Mouse (Mus musculus) myocyte (in vitro differentiated cells): ENCODE results near the gene F11r.

Experiments used
- CEBPB ChIP-seq: IDR thresholded peaks from 2 replicates; pipeline ENCODE4 v1.6.1; 2011; ENCODE audit warnings: mild to moderate bottlenecking, moderate library complexity; ENCODE audit not compliant: poor library complexity, insufficient read depth, severe bottlenecking
- MAX ChIP-seq: IDR thresholded peaks from one replicate; pipeline ENCODE4 v1.6.1; 2011; ENCODE audit warnings: low read depth, mild to moderate bottlenecking, control low read depth
- POLR2A ChIP-seq: IDR thresholded peaks from one replicate; pipeline ENCODE4 v1.6.1; 2011; ENCODE audit warnings: low read depth, mild to moderate bottlenecking, control low read depth, moderate library complexity; ENCODE audit not compliant: insufficient read length
- POLR2AphosphoS2 ChIP-seq: IDR thresholded peaks from one replicate; pipeline ENCODE4 v1.6.1; 2011; ENCODE audit warnings: low read depth, control low read depth; ENCODE audit not compliant: insufficient read length
- USF1 ChIP-seq: IDR thresholded peaks from one replicate; pipeline ENCODE4 v1.6.1; 2011; ENCODE audit warnings: low read depth, mild to moderate bottlenecking, control low read depth, moderate library complexity

DNA sequence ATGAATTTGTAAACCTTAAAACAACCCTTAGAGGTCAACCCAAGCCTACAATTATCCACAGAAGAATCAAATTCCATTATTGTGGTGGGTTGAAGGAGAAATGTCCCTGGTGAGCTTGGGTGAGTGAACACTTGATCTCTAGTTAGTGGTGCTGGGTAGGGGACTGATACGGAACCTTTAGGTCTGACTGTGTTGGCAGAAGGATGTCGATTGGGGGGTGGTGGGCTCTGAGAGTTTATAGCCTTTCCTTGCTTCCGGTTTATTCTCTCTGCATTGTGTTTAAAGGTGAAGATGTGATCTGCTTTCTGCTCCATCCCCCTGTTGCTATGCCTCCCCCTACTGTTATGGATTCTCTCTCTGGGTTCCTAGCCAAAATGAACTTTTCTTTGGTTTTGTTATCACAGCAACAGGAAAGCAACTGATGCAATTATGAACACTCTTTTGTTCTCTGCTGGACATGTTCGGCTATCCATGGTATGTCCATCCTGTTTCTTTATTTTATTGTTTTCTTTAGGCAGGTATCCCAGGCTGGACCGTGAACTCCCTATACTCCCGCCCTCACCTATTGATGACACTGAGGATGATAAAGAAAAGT is 63.8 kb downstream of the F11r start:
- TF ChIP-seq POLR2AphosphoS2 (no peak), MAX (no peak), CEBPB (no peak), POLR2A (no peak), USF1 (no peak)
